Mouse (Mus musculus): ENCODE data around the gene Gm10401.

The Gm10401 gene

DNA sequence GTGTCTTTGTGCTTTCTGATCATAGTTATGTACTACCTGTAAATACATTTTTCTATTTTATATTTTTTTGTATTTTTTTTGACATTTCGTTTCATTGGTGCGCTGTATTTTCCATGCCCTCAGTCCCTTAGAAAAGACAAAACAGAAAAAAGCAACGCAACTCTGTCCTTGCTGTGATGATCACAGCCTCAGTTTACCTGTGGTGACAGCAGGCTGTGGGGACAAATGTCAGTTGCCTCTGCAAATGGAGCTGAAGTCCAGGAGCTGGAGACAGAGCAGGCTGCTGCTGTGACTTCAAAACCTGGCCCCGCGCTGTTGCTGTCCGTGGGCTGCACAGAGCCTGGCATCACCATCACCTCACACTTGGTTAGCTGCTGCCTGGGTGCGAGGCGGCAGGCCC lies at the start of gene Gm10401:
Gene Gm10401, minus strand, starts transcription at position 101 of the 400 bp plus-strand sequence.
- no peak for DNase-seq (ENCODE audit: low read depth, low spot score)

DNA sequence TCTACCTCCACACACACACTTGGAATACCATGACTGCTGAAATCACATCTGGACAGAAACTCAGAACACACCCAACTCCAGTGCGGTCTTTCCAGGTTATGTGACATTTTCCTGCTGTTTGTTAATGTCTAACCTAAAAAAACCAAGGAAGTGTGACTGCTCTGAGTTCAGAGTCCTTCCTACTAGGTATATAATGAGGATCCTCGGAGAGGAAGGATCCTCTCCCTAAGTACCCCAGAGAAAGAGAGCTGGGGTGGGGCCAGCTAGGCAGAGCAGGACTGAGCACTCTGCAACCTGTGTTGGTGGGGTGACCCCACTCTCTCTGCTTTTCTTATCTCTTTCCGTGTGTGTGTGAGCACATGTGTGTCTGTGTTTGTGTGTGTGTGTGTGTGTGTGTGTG lies 49.3 kb upstream of the Gm10401 start:
- no peak for DNase-seq (ENCODE audit: low read depth, low spot score)

DNA sequence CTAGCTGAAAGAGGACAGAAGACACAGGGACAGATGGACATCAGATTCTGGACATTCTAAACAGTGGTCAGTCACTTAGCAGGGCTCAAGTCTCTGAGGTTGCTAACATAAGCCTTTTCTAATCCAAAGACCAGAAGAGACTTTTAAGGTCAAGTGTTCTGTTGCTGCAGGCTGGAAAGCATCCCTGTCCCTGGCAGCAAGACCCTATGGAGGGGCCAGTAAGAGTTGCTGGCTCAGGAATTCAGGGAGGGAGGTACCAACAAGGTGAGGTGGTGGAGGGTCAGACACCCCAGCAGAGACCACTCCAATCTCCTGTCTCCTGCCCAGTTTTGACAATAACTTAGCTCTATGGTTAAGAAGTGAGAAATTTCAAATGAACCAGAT lies 48.6 kb upstream of the Gm10401 start:
- no peak for DNase-seq (ENCODE audit: low read depth, low spot score)

DNA sequence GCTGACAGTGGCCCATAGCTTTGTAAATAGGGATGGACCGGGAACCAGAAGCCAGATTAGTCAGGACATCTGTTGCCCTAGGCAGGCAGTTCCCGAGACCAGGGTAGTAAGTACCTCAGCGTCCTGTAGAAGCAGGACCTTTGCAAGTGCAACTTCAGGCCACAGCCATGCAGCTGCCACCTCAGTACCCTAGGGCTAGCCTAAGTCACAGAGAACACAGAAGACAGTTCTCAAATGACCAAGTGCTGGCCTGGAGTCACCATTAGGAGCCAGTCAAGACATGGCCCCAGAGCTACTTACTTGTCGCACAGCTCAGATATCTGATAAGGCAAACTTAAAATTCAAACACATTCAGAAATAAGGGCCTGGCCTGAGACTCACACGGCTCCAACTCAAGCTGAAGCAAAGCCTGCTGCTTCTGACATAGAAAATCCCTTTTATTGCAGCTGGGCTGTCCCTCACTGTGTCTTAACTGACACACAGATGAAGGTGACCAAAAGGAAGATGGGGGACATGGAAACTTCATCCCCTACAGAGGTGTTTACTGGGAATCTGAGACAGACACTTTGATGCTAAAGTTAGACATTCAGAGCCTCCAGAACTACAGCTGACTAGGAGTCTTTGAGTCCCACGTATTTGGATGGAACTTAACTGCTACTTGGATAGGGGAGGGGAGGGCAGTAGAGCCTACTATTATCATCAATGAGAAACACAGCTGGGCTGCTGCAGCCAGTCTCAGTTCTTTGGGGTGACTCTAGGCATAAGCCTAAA lies 48.1 kb upstream of the Gm10401 start:
- no peak for DNase-seq (ENCODE audit: low read depth, low spot score)

DNA sequence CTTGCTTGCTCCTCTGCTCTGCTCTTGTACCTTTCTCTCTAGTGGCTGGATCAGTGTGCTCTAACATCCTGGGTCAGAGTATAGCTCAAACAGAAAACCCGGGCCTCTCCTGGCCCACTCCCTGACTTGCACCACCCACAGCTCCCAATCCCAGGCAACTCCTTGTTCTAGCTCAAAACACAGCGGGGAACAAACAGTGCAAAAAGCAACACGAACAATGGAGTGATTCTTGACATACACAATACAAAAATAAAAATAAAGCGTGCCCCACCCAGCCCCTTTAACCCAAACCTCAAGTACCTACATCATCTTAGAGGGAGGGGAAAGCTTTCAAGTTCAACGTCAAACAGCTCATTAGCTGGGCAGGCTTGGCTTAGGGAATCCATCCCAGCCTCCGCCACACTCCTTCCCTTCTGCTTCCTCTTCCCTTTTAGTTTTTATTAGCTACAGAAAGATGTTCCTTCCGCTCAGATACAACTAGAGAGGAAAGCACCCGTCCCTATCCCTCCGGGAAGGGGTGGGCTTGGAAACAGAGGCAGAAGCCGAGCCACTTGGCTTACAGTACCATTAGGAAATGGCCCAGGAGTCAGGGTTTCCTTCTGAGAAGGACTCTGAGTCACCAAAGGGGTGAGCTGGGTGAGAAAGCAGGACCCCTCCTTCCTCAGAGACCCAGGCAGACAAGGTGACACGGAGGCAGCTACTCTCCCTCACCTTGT lies 47.3 kb upstream of the Gm10401 start:
- no peak for DNase-seq (ENCODE audit: low read depth, low spot score)

DNA sequence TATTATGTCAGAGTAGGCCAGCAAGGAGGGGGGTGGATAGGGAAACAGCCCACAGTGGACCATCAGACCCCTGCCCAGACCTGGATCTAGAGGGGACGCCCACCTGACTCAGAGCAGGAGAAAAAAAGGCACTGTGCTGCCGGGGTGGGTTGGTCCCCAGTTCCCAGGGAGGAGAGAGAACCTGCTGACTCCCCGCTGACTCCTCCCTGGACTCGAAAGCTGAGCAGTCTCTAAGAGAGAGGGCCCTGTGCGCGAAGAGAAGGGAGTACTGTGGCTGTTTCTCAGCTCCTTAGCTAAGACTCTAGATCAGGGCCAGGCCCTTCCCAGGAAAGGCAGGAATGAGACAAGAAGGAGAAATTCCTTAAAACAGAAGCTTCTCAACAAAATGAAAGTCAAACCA lies 46.4 kb upstream of the Gm10401 start:
- DNase-seq (ENCODE audit: low read depth, low spot score): no peak

DNA sequence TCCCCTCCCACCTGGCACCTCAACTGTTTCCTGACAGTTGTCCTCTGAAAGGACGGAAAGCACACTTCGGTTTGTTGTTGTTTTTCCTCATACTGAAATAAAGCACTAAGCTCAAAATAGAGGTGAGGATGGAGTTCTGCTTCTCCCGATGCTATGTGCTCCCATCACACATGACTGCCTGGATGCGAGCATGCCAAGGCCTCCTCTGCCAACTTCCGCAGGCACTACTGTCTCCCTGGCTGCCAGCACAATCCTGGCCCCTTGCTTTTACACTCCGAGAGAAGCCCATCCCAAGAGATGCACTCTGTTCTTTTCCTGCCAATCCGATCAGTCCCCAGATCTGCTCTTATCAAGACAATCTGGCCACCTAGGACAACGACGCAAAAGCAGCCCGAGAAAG lies 45.5 kb upstream of the Gm10401 start:
- DNase-seq (ENCODE audit: low read depth, low spot score): no peak

DNA sequence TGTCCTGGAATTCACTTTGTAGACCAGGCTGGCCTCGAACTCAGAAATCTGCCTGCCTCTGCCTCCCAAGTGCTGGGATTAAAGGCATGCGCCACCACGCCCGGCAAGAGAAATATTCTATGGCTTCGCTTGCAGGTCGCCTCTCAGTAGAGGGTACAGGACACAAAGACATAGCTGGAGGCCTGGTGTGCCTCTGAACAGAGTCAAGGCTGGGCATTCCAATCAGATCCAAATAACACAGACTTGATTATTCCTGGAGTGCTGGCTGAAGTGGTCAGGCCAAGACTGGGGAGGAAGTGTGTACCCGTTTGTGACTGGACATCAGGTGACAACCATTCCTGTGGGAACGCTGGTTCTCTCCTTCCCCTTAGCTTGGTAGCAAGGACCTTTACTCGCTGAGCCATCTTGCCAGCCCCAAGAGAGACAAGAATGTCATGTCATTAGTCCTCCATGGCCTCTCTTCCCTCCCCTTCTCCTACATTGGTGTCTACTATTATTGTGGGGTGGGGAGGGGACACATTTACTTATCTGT lies 44.1 kb upstream of the Gm10401 start:
- no peak for DNase-seq (ENCODE audit: low read depth, low spot score)

DNA sequence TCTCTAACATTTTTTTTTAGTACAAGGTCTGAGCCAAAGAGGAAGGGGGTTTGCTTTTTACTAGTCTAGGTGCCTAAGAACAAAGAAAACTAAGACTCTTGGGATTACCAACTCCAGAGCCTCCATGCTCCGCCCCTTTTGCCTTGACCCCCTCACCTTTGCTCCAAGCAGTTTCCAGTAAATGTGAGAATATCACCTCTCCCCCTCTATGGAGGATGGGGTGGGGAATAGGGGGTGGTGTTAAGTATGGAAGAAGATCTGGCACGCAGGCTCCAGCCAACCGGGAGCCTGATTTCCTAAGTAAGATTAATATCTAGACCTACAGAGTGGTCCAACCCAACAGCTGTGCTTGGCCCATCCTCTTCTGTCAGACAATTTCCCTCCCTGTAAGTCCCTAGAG lies 42.6 kb upstream of the Gm10401 start:
- DNase-seq (ENCODE audit: low read depth, low spot score): no peak

DNA sequence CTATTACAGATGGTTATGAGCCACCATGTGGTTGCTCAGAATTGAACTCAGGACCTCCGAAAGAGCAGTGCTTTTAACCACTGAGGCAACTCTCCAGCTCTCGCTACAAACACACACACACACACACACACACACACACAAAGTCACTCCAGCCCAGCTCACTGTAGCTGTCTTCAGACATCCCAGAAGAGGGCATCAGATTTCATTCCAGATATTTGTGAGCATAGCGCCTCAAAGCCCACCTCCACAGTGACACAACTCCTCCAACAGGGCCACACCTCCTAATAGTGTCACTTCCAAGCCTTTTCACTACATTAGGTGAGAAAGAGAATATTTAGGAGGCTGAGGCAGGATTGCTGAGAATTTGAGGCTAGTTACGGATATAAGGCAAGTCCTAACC lies 41.0 kb upstream of the Gm10401 start:
- DNase-seq (ENCODE audit: low read depth, low spot score): no peak

DNA sequence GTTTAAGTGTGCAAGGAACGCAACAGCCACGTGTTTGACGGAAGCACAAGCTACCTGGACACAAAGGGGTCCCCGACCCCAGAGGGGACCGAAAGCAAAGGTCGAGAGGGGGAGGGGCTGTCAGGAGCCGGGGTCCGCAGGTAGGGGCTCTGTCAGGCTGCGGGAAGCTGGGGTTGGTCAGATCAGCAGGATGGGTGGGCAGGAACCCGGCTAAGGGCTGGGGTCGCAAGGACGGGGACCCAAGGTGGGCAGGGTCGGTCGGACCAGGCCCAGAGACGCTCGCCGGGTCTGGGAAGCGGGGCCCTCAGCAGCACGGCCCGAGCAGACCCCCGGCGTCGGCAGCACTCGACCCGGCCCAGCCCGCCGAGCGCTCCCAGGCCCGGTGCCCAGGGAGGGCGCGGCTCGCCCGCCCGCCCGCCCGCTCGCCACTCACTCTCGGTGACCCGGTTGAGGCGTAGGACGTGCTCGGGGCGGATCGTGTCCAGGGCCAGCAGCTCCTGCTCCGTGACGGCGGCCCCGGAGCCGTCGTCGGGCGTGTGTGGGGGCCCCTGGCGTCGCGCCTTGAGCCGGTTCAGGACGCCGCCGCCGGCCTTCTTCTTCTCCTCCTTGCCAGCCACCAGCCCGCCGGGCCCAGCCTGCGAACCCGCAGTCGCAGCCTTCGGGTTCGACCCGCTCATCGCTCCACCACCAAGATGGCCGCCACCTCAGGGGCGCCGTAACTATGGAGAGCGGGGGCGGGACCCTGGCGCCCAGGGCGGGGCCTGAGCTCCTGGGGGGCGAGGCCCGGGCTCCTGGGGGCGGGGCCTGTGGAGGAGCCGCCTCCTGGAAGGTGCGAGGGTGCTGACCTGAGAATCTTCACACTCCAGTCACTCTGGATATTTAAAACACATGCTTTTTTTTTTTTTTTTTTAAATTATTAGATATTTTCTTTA lies 36.4 kb upstream of the Gm10401 start, which contains the start of gene Unc119b:
Gene Unc119b, minus strand, starts transcription at position 742 of the 932 bp plus-strand sequence.
- DNase-seq (ENCODE audit: low read depth, low spot score): peak; percentile 93

DNA sequence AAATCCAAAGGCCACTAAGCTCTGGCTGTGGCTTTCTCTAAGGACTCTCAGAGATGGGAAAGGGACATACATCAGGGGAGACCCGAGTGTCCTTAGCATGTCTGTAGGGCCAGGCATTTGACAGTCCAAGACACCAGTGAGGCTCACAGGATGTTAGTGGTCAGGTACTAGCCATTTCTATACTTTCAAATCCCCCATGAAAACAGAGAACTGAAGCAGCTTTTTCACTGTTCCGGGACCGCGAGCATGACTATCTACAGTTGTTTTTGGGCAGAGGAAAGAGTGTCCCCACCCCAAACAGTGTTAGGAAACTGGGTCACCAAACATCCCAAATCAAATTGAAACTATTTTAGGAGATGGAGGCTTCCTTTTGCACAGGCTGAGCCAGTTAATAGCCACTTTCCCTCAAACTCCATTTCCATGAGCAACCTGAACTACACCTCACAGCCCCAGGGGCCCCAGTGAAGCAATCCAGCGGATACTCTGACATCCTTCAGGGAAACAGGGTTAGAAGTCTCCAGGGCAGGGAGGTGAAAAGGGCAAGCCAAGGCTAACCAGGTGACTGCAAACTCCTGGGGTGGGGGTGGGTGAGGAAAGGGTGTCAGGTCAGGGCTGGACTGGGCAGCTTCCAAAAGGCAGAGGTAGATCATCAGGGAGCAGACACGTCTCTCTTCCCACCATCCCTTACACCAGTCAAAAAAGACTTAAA lies 35.4 kb upstream of the Gm10401 start:
- peak; percentile 20 for DNase-seq (ENCODE audit: low read depth, low spot score)

DNA sequence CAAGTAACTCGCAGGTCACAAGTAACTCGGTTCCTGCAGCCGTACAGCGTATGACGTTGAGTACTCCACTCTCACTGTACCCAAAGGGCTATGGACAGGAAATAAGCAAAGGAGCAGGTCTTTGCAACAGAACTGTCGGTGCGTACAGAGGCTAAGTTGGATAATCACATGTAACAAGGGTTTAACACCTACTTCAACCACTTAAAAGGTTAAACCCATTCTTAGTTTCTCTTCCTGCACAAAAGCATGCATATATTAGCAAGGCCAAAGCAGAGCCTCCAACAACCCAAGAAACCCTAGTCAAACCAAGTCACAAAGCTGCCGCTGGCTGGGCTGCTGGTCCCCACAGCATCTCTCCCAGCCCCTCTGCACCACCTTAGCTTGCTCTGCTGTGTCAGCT lies 34.4 kb upstream of the Gm10401 start:
- peak; percentile 71 for DNase-seq (ENCODE audit: low read depth, low spot score)

DNA sequence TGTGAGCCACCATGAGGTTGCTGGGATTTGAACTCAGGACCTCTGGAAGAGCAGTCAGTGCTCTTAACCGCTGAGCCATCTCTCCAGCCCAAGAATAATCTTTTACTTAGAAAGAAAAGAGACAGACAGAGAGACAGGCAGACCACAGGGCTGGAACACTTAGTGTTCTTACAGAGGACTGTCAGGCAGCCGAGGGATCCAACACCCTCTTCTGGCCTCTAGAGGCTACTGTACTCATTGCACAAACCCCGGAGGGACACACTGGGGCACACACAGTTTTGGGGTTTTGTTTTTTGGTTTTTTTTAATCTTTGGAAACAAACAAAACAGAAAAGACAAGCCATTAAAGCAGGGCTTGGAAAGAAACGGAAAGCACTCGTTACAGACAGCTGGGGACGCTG lies 31.2 kb upstream of the Gm10401 start:
- DNase-seq (ENCODE audit: low read depth, low spot score): no peak

DNA sequence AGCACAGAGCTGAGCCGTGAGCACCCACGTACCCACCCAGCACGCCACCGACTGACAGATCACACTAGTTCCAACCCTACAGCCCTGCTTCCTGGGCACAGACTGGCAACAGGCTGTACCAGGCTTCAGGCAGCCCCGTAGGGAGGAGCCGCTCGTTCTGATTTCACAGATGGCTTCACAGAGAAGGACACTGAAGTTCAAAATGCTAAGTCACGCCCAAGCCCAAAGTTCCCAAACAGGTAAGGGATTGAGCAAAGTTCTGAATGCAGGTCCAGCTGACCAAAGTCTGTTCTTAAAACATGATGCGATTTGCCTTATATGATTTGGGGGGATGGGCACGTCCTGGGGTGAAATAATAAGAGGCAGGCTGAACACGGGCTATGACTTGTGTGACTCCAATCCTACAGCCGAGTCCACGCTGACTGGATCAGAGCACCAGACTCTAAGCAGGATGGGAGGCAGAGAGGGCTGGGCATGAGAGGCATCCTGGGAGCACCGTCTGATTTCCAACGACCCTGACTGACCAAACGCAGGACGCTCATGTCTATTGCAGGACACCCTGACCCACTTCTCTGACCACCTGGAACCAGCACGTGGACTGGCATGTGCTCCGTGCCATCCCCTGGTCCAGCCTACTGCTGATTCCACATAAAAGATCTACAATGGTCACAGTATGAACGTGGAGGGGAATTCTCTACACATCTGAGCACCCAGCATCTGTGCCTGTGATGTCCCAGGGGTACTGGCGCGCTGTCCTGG lies 29.5 kb upstream of the Gm10401 start:
- no peak for DNase-seq (ENCODE audit: low read depth, low spot score)

DNA sequence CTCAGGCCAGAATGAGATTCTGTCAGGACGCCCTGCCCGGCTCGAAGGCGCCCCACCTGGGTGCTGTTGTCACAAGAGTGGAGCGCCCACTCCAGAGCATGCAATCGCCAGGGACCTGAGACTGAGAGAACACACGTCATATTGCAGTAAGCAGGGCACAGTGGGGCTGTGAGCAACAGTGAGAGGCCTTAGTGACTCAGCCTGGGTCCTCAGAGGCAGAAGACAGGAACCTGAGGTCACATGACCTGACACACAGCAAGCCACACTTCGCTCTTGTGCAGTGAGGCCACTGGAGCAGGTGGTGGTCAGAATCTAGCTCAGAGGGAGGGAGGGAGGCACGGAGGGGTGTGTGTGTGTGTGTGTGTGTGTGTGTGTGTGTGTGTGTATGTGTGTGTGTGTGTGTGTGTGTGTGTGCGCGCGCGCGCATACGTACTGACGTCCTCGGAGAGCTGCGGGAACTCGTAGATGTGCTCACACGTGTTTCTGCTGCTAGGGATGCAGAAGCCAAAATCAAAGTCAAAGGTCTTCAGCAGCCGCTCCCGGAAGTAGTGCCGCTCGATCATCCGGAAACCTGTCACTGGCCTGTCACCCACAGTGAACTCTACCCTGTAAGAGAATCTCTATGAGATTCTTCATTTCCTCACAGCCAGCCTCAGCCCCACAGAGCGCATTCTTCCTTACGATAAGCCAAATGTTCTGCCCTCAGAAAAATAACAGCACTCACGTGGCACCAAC lies 28.6 kb upstream of the Gm10401 start:
- DNase-seq (ENCODE audit: low read depth, low spot score): peak; percentile 62

DNA sequence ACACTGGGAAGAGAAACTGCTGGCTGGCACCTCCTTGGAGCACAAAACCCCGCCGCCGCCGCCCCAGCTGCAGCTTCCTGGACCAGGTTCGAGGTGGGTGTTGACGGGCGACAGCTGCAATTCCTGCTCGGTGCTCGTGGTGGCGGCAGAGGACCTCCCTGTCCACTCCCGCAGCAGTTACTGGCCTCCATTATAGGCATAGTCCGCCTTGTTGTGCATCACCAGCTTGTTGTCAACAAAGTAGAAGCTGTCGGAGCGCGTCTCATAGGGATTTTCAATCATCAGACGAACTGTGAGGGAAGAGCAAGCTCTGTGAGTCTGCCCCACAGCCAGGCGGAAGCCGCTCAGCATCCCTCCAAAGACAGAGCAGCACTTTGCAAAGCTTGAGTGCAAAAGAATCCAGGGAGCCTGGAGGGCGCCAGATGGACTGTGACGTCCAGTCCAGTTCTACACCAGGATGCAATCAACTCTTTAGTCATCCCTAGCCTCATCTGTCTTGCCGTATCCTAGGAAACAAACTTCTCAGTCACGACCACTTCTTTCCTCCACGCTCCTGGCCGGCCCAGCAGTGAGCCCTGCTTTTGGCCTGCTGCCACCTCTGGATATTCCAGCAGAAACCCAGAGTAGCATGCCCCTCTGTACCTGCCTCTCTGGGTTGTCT lies 27.2 kb upstream of the Gm10401 start:
- DNase-seq (ENCODE audit: low read depth, low spot score): peak; percentile 92

DNA sequence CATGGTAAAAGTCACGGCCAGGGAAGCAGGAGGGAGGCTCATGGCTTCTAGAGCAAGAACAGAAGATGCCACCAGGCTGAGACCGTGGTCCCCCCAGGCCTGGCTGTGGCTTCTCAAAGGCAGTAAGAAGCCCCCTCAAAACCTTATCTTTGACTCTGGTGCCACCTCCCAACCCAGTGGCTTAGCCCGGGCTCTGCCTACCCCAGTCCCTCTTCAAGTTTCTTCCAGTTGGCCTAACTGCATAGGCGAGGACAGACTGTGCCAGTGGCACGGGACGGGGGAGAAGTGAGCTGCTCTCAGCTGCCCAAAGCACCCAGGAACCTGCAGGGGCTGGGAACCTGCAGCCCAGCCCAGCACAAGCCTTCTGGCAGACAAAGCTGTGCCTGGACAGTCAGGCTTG lies 26.6 kb upstream of the Gm10401 start:
- no peak for DNase-seq (ENCODE audit: low read depth, low spot score)

DNA sequence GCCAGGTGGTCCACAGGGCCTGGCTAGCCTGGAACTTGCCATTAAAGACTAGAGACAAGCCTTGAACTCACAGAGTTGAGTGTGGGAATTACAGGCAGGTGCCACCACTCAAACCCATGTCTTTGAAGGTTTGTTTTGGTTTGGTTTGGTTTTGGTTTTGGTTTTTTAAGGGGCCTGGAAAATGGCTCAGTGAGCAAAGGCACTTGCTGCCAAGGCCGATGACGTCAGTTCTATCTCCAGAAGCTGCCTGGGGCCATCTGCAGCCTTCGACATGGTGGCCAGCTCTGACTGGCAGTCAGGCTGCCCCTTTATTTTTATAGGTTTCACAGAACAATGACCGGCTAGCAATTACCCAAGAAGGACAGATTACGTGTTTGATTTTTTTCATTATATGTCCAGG lies 22.9 kb upstream of the Gm10401 start:
- no peak for DNase-seq (ENCODE audit: low read depth, low spot score)
